Mouse (Mus musculus) macrophage (primary cell): ENCODE data around the gene Snx21. TPM values are rescaled to one million over a fixed set of nuclear protein-coding genes. Genes with fewer than 3 reads are reported as not detected.

Experiments used
- H3K27ac ChIP-seq: fragments of 350-480 bp; formaldehyde crosslinking; 2 replicates; pipeline ENCODE4 v1.9.0; 2021
- H3K36me3 ChIP-seq: fragments of 350-480 bp; formaldehyde crosslinking; 2 replicates; pipeline ENCODE4 v1.9.0; 2021; ENCODE audit errors: inconsistent target
- H3K4me3 ChIP-seq: fragments of 350-480 bp; formaldehyde crosslinking; 2 replicates; pipeline ENCODE4 v1.9.0; 2021; ENCODE audit errors: inconsistent target
- H3K79me2 ChIP-seq: fragments of 350-480 bp; formaldehyde crosslinking; 2 replicates; pipeline ENCODE4 v1.9.0; 2021; ENCODE audit errors: inconsistent target
- WGBS: methylation state at CpG from one replicate; pipeline ENCODE4 v1.1.7; 2026; ENCODE audit warnings: inconsistent platforms; ENCODE audit not compliant: missing documents; 5-methylcytosine and 5-hydroxymethylcytosine counted together
- polyA plus RNA-seq: library from polyadenylated mRNA; stranded (reverse); fragments of 250-400 nt; gene quantifications from 3 replicates; pipeline ENCODE4 v1.2.4, GENCODE M21; 2018; ENCODE audit warnings: inconsistent platforms

Snx21 gene
- polyA plus RNA-seq, 1 experiment from 2014 or later, result 7.1 TPM

DNA sequence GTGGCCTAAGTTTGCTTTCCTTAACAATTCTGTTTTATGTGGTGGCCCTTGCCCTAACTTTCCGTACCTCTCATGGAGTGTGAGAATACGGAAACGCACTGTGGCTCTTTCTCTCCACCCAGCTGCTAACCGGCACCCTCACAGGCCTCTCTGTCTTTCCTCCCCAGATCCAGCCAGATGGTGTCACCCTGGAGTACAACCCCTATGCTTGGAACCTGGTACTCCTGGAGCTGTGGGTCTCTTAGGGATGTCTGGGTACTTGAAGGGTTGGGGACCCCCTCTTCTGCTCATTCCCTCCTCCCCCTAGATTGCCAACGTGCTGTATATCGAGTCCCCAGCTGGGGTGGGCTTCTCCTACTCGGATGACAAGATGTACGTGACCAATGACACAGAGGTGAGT, 48.9 kb downstream of the Snx21 start:
- Histone ChIP-seq H3K27ac (peak overlapping the region; percentile 97), H3K79me2 (peaks cover 55% of the 10 kb centered on the region), H3K4me3 (peak overlapping the region; percentile 99), H3K36me3 (peaks cover 35% of the 10 kb centered on the region)
- 46% methylated on average over 8 of the region's 8 CpGs for WGBS

DNA sequence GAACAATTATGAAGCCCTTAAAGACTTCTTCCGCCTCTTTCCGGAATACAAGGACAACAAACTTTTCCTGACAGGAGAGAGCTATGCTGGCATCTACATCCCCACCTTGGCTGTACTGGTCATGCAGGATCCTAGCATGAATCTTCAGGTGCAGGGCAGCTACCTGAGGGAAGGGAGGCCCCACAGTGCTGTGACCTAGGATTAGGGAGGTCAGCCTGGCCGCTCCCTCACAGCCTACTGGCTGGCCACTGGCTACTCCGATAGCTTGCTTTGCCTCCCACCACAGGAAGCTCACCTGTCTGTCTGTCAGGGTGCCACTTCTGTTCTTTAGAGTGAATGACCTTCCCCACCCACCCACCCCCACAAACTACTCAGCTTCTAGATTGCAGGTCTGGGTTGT, 49.5 kb downstream of the Snx21 start:
- WGBS, result 97% methylated on average over 4 of the region's 4 CpGs
- Histone ChIP-seq H3K79me2 (peaks cover 55% of the 10 kb centered on the region), H3K4me3 (peak overlapping the region; percentile 99), H3K36me3 (peaks cover 41% of the 10 kb centered on the region), H3K27ac (peak overlapping the region; percentile 97)

Other genes starting within 250 kb of the Snx21 start
- gene Wfdc2, start 223.4 kb upstream of the Snx21 start, polyA plus RNA-seq, result not detected in 3 replicates
- gene Spint3, start 212.4 kb upstream of the Snx21 start, polyA plus RNA-seq, result not detected in 3 replicates
- not detected in 3 replicates for gene Wfdc6a, start 200.4 kb upstream of the Snx21 start, polyA plus RNA-seq
- not detected in 3 replicates for gene Eppin, start 192.2 kb upstream of the Snx21 start, polyA plus RNA-seq
- not detected in 3 replicates for gene Wfdc6b, start 172.3 kb upstream of the Snx21 start, polyA plus RNA-seq
- not detected in 3 replicates for gene Wfdc8, start 172.2 kb upstream of the Snx21 start, polyA plus RNA-seq
- gene Wfdc16, start 147.0 kb upstream of the Snx21 start, polyA plus RNA-seq, result not detected in 3 replicates
- gene Wfdc10, start 129.8 kb upstream of the Snx21 start, polyA plus RNA-seq, result not detected in 3 replicates
- not detected in 3 replicates for gene Wfdc9, start 129.2 kb upstream of the Snx21 start, polyA plus RNA-seq
- not detected in 3 replicates for gene Wfdc11, start 111.7 kb upstream of the Snx21 start, polyA plus RNA-seq
- not detected in 3 replicates for gene Wfdc13, start 100.7 kb upstream of the Snx21 start, polyA plus RNA-seq
- gene Spint4, start 87.3 kb upstream of the Snx21 start, polyA plus RNA-seq, result not detected in 3 replicates
- not detected in 3 replicates for gene Spint5, start 70.5 kb upstream of the Snx21 start, polyA plus RNA-seq
- not detected in 3 replicates for gene Wfdc3, start 39.9 kb upstream of the Snx21 start, polyA plus RNA-seq
- 20.7 to 27.5 TPM (median 21.6 TPM) in 3 replicates for gene Dnttip1, start 39.8 kb upstream of the Snx21 start, polyA plus RNA-seq
- 1.7 to 21.7 TPM (median 12.8 TPM) in 3 replicates for gene Ube2c, start 15.9 kb upstream of the Snx21 start, polyA plus RNA-seq
- not detected in 3 replicates for gene Tnnc2, start 5.9 kb upstream of the Snx21 start, polyA plus RNA-seq
- gene Acot8, start 19.1 kb downstream of the Snx21 start, polyA plus RNA-seq, result 9.7 to 17.7 TPM (median 17.1 TPM) in 3 replicates
- gene Zswim3, start 19.3 kb downstream of the Snx21 start, polyA plus RNA-seq, result 3.3 to 3.6 TPM (median 3.4 TPM) in 3 replicates
- 4.8 to 5.4 TPM (median 5.2 TPM) in 3 replicates for gene Zswim1, start 36.9 kb downstream of the Snx21 start, polyA plus RNA-seq
- 0.80 TPM in 1 of 3 replicates, not detected in the others for gene Spata25, start 42.7 kb downstream of the Snx21 start, polyA plus RNA-seq
- 1,416 to 1,739 TPM (median 1,652 TPM) in 3 replicates for gene Ctsa, start 47.0 kb downstream of the Snx21 start, polyA plus RNA-seq
- gene Neurl2, start 47.6 kb downstream of the Snx21 start, polyA plus RNA-seq, result 3.9 to 17.8 TPM (median 7.7 TPM) in 3 replicates
- 538 to 865 TPM (median 584 TPM) in 3 replicates for gene Pltp, start 71.9 kb downstream of the Snx21 start, polyA plus RNA-seq
- 14.5 to 26.1 TPM (median 19.1 TPM) in 3 replicates for gene Pcif1, start 93.5 kb downstream of the Snx21 start, polyA plus RNA-seq
- gene Zfp335, start 125.9 kb downstream of the Snx21 start, polyA plus RNA-seq, result 6.8 to 9.1 TPM (median 7.0 TPM) in 3 replicates
- gene Mmp9, start 155.0 kb downstream of the Snx21 start, polyA plus RNA-seq, result 0.22 to 2.2 TPM (median 0.77 TPM) in 3 replicates
- gene Slc12a5, start 175.0 kb downstream of the Snx21 start, polyA plus RNA-seq, result not detected in 3 replicates
- 20.5 to 27.6 TPM (median 25.1 TPM) in 3 replicates for gene Ncoa5, start 249.0 kb downstream of the Snx21 start, polyA plus RNA-seq